Mouse (Mus musculus) stomach, postnatal 0 days (tissue): ENCODE results near the gene Nfrkb. TPM values are rescaled to one million over a fixed set of nuclear protein-coding genes. Genes with fewer than 3 reads are reported as not detected.

Experiments used
- ATAC-seq: fragments of 200-750 bp; cut with Nextera tagmentation; 2 replicates; pipeline ENCODE4 v1.8.0; 2017; ENCODE audit not compliant: low FRiP score, low TSS enrichment
- DNase-seq: peaks from one replicate; pipeline ENCODE4 v3.0.0-alpha.2; 2016; ENCODE audit warnings: low spot score
- H3K27ac ChIP-seq: fragments of 300-500 bp; sonication (generic); replicated peaks from 2 replicates; pipeline ENCODE4 v1.5.1; 2014; ENCODE audit warnings: mild to moderate bottlenecking, control low read depth
- H3K27me3 ChIP-seq: fragments of 300-500 bp; sonication (generic); 2 replicates; pipeline ENCODE4 v1.6.1; 2014; ENCODE audit warnings: low read length; ENCODE audit not compliant: control insufficient read depth, insufficient read depth
- H3K36me3 ChIP-seq: fragments of 300-500 bp; sonication (generic); 2 replicates; pipeline ENCODE4 v1.6.1; 2014; ENCODE audit warnings: low read length, mixed read lengths; ENCODE audit not compliant: control insufficient read depth, insufficient read depth
- H3K4me1 ChIP-seq: fragments of 300-500 bp; sonication (generic); replicated peaks from 2 replicates; pipeline ENCODE4 v1.6.1; 2014; ENCODE audit warnings: antibody characterized with exemption; ENCODE audit not compliant: control insufficient read depth, insufficient read depth
- H3K4me2 ChIP-seq: fragments of 300-500 bp; sonication (generic); replicated peaks from 2 replicates; pipeline ENCODE4 v1.6.1; 2014; ENCODE audit warnings: low read depth, mild to moderate bottlenecking, control low read depth, moderate library complexity
- H3K4me3 ChIP-seq: fragments of 300-500 bp; sonication (generic); 2 replicates; pipeline ENCODE4 v1.5.1; 2014; ENCODE audit warnings: low read depth, low read length, control low read depth
- H3K9ac ChIP-seq: fragments of 300-500 bp; sonication (generic); 2 replicates; pipeline ENCODE4 v1.6.1; 2014; ENCODE audit warnings: mild to moderate bottlenecking, low read length, control low read depth, mixed read lengths
- H3K9me3 ChIP-seq: fragments of 300-500 bp; sonication (generic); 2 replicates; pipeline ENCODE4 v1.6.1; 2016; ENCODE audit warnings: low read length; ENCODE audit not compliant: control insufficient read depth
- CTCF ChIP-seq: IDR thresholded peaks from 2 replicates; pipeline ENCODE4 v1.5.1; 2016; ENCODE audit warnings: antibody characterized with exemption, low read depth, mild to moderate bottlenecking, moderate library complexity
- EP300 ChIP-seq: optimal IDR thresholded peaks from 2 replicates; pipeline ENCODE3; 2016; ENCODE audit warnings: antibody characterized with exemption
- WGBS: fragments of 180-500 bp; shearing (Covaris S2); extraction: QIAGEN DNeasy Blood & Tissue Kit; methylation state at CpG from one replicate; pipeline ENCODE4 v1.1.7; 2014; 5-methylcytosine and 5-hydroxymethylcytosine counted together
- polyA plus RNA-seq: library from polyadenylated mRNA; unstranded; fragments of >200 nt; fragmentation: Nextera tagmentation; extraction: Ambion mirVana; gene quantifications from 2 replicates; pipeline ENCODE4 v1.2.1, GENCODE M21; 2015

Gene Nfrkb
- polyA plus RNA-seq, 1 experiment from 2014 or later, result 9.0 TPM

- ATAC-seq (peak; percentile 82), DNase-seq (peak; percentile 64)
- H3K9ac ChIP-seq, result no peak overlapping the region
- no peaks in the 10 kb centered on the region for H3K27me3 ChIP-seq
- TF ChIP-seq EP300 (no peak), CTCF (peak; percentile 84)
- H3K4me2 ChIP-seq, result no peak overlapping the region
- H3K4me1 ChIP-seq, result no peaks in the 10 kb centered on the region
- H3K4me3 ChIP-seq, result no peak overlapping the region
- no peaks in the 10 kb centered on the region for H3K9me3 ChIP-seq
- peaks cover 46% of the 10 kb centered on the region for H3K36me3 ChIP-seq
- WGBS, result 59% methylated on average over 6 of the region's 6 CpGs
- no peak overlapping the region for H3K27ac ChIP-seq
Observed at GRCm38 (mm10) chr9:31405217-31405616, 19.2 kb downstream of the Nfrkb start.

DNA sequence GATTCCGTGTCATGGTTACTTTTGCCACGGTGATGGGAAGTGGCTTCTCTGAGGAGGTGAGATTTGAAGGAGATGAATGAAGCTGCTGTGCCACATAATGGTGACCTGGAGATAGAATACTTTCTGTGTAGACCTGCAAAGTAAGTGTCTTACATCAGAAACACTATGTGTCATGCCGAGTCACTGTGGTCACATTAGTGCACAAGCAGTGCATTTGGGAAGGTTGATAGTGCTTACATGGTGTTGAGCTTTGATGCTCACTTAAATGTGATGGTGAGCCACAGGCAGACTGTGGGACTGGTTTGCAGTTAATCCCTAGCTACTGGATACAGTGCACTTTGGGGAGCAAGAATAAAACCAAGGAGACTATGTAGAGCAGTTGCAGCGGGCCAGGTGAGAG lies 26.2 kb downstream of the Nfrkb start:
- 87% methylated on average over 4 of the region's 4 CpGs for WGBS
- no peak overlapping the region for H3K9ac ChIP-seq
- no peaks in the 10 kb centered on the region for H3K4me1 ChIP-seq
- no peaks in the 10 kb centered on the region for H3K27me3 ChIP-seq
- no peak for TF ChIP-seq CTCF
- TF ChIP-seq EP300, result no peak
- H3K27ac ChIP-seq, result no peak overlapping the region
- DNase-seq (no peak), ATAC-seq (no peak)
- H3K9me3 ChIP-seq, result no peaks in the 10 kb centered on the region
- peaks cover 44% of the 10 kb centered on the region for H3K36me3 ChIP-seq
- H3K4me2 ChIP-seq, result no peak overlapping the region
- H3K4me3 ChIP-seq, result no peak overlapping the region

GRCm38 (mm10) chr9:31418821-31419220 lies 32.8 kb downstream of the Nfrkb start:
- no peaks in the 10 kb centered on the region for H3K4me1 ChIP-seq
- DNase-seq, result no peak
- peaks cover 31% of the 10 kb centered on the region for H3K36me3 ChIP-seq
- no peak overlapping the region for H3K9ac ChIP-seq
- TF ChIP-seq CTCF (no peak), EP300 (no peak)
- no peaks in the 10 kb centered on the region for H3K9me3 ChIP-seq
- ATAC-seq, result no peak
- H3K27me3 ChIP-seq, result no peaks in the 10 kb centered on the region
- no peak overlapping the region for H3K4me3 ChIP-seq
- no peak overlapping the region for H3K4me2 ChIP-seq
- H3K27ac ChIP-seq, result no peak overlapping the region
- WGBS, result 94% methylated on average over 1 of the region's 1 CpGs

- 76% methylated on average over 5 of the region's 5 CpGs for WGBS
- ATAC-seq, result peak; percentile 40; the same call in 1 of the 2 replicates
- no peak overlapping the region for H3K27ac ChIP-seq
- no peak overlapping the region for H3K4me3 ChIP-seq
- no peak overlapping the region for H3K9ac ChIP-seq
- DNase-seq, result no peak
- no peaks in the 10 kb centered on the region for H3K27me3 ChIP-seq
- H3K9me3 ChIP-seq, result no peaks in the 10 kb centered on the region
- H3K4me2 ChIP-seq, result no peak overlapping the region
- TF ChIP-seq CTCF, result no peak
- TF ChIP-seq EP300, result no peak
- no peaks in the 10 kb centered on the region for H3K4me1 ChIP-seq
- H3K36me3 ChIP-seq, result peaks cover 21% of the 10 kb centered on the region
Observed at GRCm38 (mm10) chr9:31422143-31422542, 36.2 kb downstream of the Nfrkb start.

DNA sequence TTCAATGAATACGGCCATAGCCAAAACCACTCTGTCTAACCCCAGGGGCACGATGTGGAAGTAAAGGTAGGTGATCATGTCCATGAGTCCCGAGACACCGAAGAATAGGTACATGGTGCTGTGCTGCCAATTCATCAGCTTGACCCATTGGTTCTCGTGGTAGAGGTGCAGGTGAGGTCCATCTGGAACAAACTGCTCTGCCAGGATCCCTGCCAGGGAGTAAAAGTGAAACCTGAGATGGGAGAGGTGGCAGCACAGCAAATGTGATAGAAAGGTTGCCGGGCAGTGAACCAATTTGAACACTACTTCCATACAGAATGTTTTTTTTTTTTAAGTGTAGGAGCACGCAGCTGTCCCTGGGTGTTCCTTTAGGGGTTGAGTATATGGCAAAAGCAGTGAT lies 43.0 kb downstream of the Nfrkb start:
- TF ChIP-seq CTCF (no peak), EP300 (no peak)
- no peak overlapping the region for H3K9ac ChIP-seq
- no peak overlapping the region for H3K4me2 ChIP-seq
- H3K4me3 ChIP-seq, result no peak overlapping the region
- no peaks in the 10 kb centered on the region for H3K36me3 ChIP-seq
- H3K27me3 ChIP-seq, result no peaks in the 10 kb centered on the region
- no peaks in the 10 kb centered on the region for H3K9me3 ChIP-seq
- no peak for ATAC-seq
- no peak overlapping the region for H3K27ac ChIP-seq
- H3K4me1 ChIP-seq, result no peaks in the 10 kb centered on the region
- DNase-seq, result no peak
- WGBS, result 78% methylated on average over 7 of the region's 7 CpGs

- TF ChIP-seq CTCF (no peak), EP300 (no peak)
- H3K27me3 ChIP-seq, result no peaks in the 10 kb centered on the region
- H3K4me3 ChIP-seq, result no peak overlapping the region
- H3K27ac ChIP-seq, result no peak overlapping the region
- H3K36me3 ChIP-seq, result no peaks in the 10 kb centered on the region
- H3K4me2 ChIP-seq, result no peak overlapping the region
- H3K4me1 ChIP-seq, result no peaks in the 10 kb centered on the region
- H3K9ac ChIP-seq, result no peak overlapping the region
- ATAC-seq, result no peak
- H3K9me3 ChIP-seq, result no peaks in the 10 kb centered on the region
- no peak for DNase-seq
- WGBS, result 62% methylated on average over 9 of the region's 9 CpGs
Observed at GRCm38 (mm10) chr9:31430011-31430410, 44.0 kb downstream of the Nfrkb start.
